Mouse (Mus musculus): Measurements from ENCODE around the gene Ttll3. TPM values are rescaled to one million over a fixed set of nuclear protein-coding genes. Genes with fewer than 3 reads are reported as not detected.

The Ttll3 gene
- polyA plus RNA-seq, 1 experiment from 2014 or later = 4.2 TPM

GRCm38 (mm10) chr6:113424187-113424586, 35.1 kb downstream of the Ttll3 start:
- Histone ChIP-seq H3K9ac (ENCODE audit: low read depth, low read length) (no peak overlapping the region), H3K4me3 (ENCODE audit: low read depth, low read length) (no peak overlapping the region), H3K27me3 (ENCODE audit: control insufficient read depth, insufficient read depth, low read length) (no peaks in the 10 kb centered on the region), H3K4me2 (replicated peaks; ENCODE audit: low read depth, low read length) (no peak overlapping the region), H3K36me3 (ENCODE audit: control insufficient read depth, insufficient read depth, low read length) (no peaks in the 10 kb centered on the region), H3K9me3 (ENCODE audit: control insufficient read depth, low read length) (no peaks in the 10 kb centered on the region), H3K27ac (ENCODE audit: low read depth, low read length) (no peak overlapping the region), H3K4me1 (replicated peaks; ENCODE audit: control insufficient read depth, insufficient read depth, low read length) (no peaks in the 10 kb centered on the region)
- DNase-seq (ENCODE audit: low spot score) = no peak
- 83% methylated on average over 7 of the region's 7 CpGs for WGBS
- no peak for ATAC-seq (ENCODE audit: low FRiP score)

- H3K4me3 ChIP-seq (ENCODE audit: low read depth, low read length) = no peak overlapping the region
- H3K4me1 ChIP-seq (replicated peaks; ENCODE audit: control insufficient read depth, insufficient read depth, low read length) = no peaks in the 10 kb centered on the region
- H3K27ac ChIP-seq (ENCODE audit: low read depth, low read length) = no peak overlapping the region
- no peaks in the 10 kb centered on the region for H3K36me3 ChIP-seq (ENCODE audit: control insufficient read depth, insufficient read depth, low read length)
- H3K9me3 ChIP-seq (ENCODE audit: control insufficient read depth, low read length) = no peaks in the 10 kb centered on the region
- ATAC-seq (ENCODE audit: low FRiP score) (no peak), DNase-seq (ENCODE audit: low spot score) (no peak)
- no peak overlapping the region for H3K9ac ChIP-seq (ENCODE audit: low read depth, low read length)
- H3K27me3 ChIP-seq (ENCODE audit: control insufficient read depth, insufficient read depth, low read length) = no peaks in the 10 kb centered on the region
- H3K4me2 ChIP-seq (replicated peaks; ENCODE audit: low read depth, low read length) = no peak overlapping the region
- WGBS = 86% methylated on average over 4 of the region's 4 CpGs
Observed at GRCm38 (mm10) chr6:113426696-113427095, 37.6 kb downstream of the Ttll3 start.

GRCm38 (mm10) chr6:113427397-113427796, 38.3 kb downstream of the Ttll3 start:
- H3K4me1 ChIP-seq (replicated peaks; ENCODE audit: control insufficient read depth, insufficient read depth, low read length) = no peaks in the 10 kb centered on the region
- no peaks in the 10 kb centered on the region for H3K36me3 ChIP-seq (ENCODE audit: control insufficient read depth, insufficient read depth, low read length)
- H3K27me3 ChIP-seq (ENCODE audit: control insufficient read depth, insufficient read depth, low read length) = no peaks in the 10 kb centered on the region
- no peak overlapping the region for H3K4me2 ChIP-seq (replicated peaks; ENCODE audit: low read depth, low read length)
- H3K9ac ChIP-seq (ENCODE audit: low read depth, low read length) = no peak overlapping the region
- H3K9me3 ChIP-seq (ENCODE audit: control insufficient read depth, low read length) = no peaks in the 10 kb centered on the region
- ATAC-seq (ENCODE audit: low FRiP score) = no peak
- no peak overlapping the region for H3K27ac ChIP-seq (ENCODE audit: low read depth, low read length)
- peak; percentile 62 for DNase-seq (ENCODE audit: low spot score)
- WGBS = 62% methylated on average over 3 of the region's 3 CpGs
- H3K4me3 ChIP-seq (ENCODE audit: low read depth, low read length) = no peak overlapping the region

GRCm38 (mm10) chr6:113428006-113428405, 38.9 kb downstream of the Ttll3 start:
- H3K27ac ChIP-seq (ENCODE audit: low read depth, low read length) = no peak overlapping the region
- no peaks in the 10 kb centered on the region for H3K4me1 ChIP-seq (replicated peaks; ENCODE audit: control insufficient read depth, insufficient read depth, low read length)
- no peaks in the 10 kb centered on the region for H3K9me3 ChIP-seq (ENCODE audit: control insufficient read depth, low read length)
- H3K4me3 ChIP-seq (ENCODE audit: low read depth, low read length) = no peak overlapping the region
- H3K4me2 ChIP-seq (replicated peaks; ENCODE audit: low read depth, low read length) = no peak overlapping the region
- DNase-seq (ENCODE audit: low spot score) (no peak), ATAC-seq (ENCODE audit: low FRiP score) (no peak)
- 94% methylated on average over 16 of the region's 16 CpGs for WGBS
- no peak overlapping the region for H3K9ac ChIP-seq (ENCODE audit: low read depth, low read length)
- H3K27me3 ChIP-seq (ENCODE audit: control insufficient read depth, insufficient read depth, low read length) = no peaks in the 10 kb centered on the region
- H3K36me3 ChIP-seq (ENCODE audit: control insufficient read depth, insufficient read depth, low read length) = no peaks in the 10 kb centered on the region

- 86% methylated on average over 3 of the region's 3 CpGs for WGBS
- no peaks in the 10 kb centered on the region for H3K4me1 ChIP-seq (replicated peaks; ENCODE audit: control insufficient read depth, insufficient read depth, low read length)
- H3K4me3 ChIP-seq (ENCODE audit: low read depth, low read length) = no peak overlapping the region
- H3K9me3 ChIP-seq (ENCODE audit: control insufficient read depth, low read length) = no peaks in the 10 kb centered on the region
- H3K27ac ChIP-seq (ENCODE audit: low read depth, low read length) = no peak overlapping the region
- ATAC-seq (ENCODE audit: low FRiP score) = no peak
- no peaks in the 10 kb centered on the region for H3K27me3 ChIP-seq (ENCODE audit: control insufficient read depth, insufficient read depth, low read length)
- no peak overlapping the region for H3K9ac ChIP-seq (ENCODE audit: low read depth, low read length)
- no peak for DNase-seq (ENCODE audit: low spot score)
- H3K36me3 ChIP-seq (ENCODE audit: control insufficient read depth, insufficient read depth, low read length) = no peaks in the 10 kb centered on the region
- H3K4me2 ChIP-seq (replicated peaks; ENCODE audit: low read depth, low read length) = no peak overlapping the region
Observed at GRCm38 (mm10) chr6:113429965-113430364, 40.9 kb downstream of the Ttll3 start.

GRCm38 (mm10) chr6:113430846-113431245, 41.8 kb downstream of the Ttll3 start:
- Histone ChIP-seq H3K4me3 (ENCODE audit: low read depth, low read length) (no peak overlapping the region), H3K36me3 (ENCODE audit: control insufficient read depth, insufficient read depth, low read length) (no peaks in the 10 kb centered on the region), H3K27me3 (ENCODE audit: control insufficient read depth, insufficient read depth, low read length) (no peaks in the 10 kb centered on the region), H3K4me2 (replicated peaks; ENCODE audit: low read depth, low read length) (no peak overlapping the region), H3K9ac (ENCODE audit: low read depth, low read length) (no peak overlapping the region), H3K4me1 (replicated peaks; ENCODE audit: control insufficient read depth, insufficient read depth, low read length) (no peaks in the 10 kb centered on the region), H3K27ac (ENCODE audit: low read depth, low read length) (no peak overlapping the region), H3K9me3 (ENCODE audit: control insufficient read depth, low read length) (no peaks in the 10 kb centered on the region)
- DNase-seq (ENCODE audit: low spot score) = no peak
- WGBS = 66% methylated on average over 3 of the region's 3 CpGs
- ATAC-seq (ENCODE audit: low FRiP score) = no peak

GRCm38 (mm10) chr6:113431801-113432200, 42.7 kb downstream of the Ttll3 start:
- Histone ChIP-seq H3K4me3 (ENCODE audit: low read depth, low read length) (no peak overlapping the region), H3K27me3 (ENCODE audit: control insufficient read depth, insufficient read depth, low read length) (no peaks in the 10 kb centered on the region), H3K4me1 (replicated peaks; ENCODE audit: control insufficient read depth, insufficient read depth, low read length) (no peaks in the 10 kb centered on the region), H3K9ac (ENCODE audit: low read depth, low read length) (no peak overlapping the region), H3K36me3 (ENCODE audit: control insufficient read depth, insufficient read depth, low read length) (no peaks in the 10 kb centered on the region), H3K4me2 (replicated peaks; ENCODE audit: low read depth, low read length) (no peak overlapping the region), H3K27ac (ENCODE audit: low read depth, low read length) (no peak overlapping the region), H3K9me3 (ENCODE audit: control insufficient read depth, low read length) (no peaks in the 10 kb centered on the region)
- DNase-seq (ENCODE audit: low spot score) (no peak), ATAC-seq (ENCODE audit: low FRiP score) (no peak)
- WGBS = 66% methylated on average over 3 of the region's 3 CpGs

GRCm38 (mm10) chr6:113433661-113434060, 44.6 kb downstream of the Ttll3 start:
- DNase-seq (ENCODE audit: low spot score) = no peak
- Histone ChIP-seq H3K9ac (ENCODE audit: low read depth, low read length) (no peak overlapping the region), H3K27me3 (ENCODE audit: control insufficient read depth, insufficient read depth, low read length) (no peaks in the 10 kb centered on the region), H3K4me3 (ENCODE audit: low read depth, low read length) (no peak overlapping the region), H3K4me1 (replicated peaks; ENCODE audit: control insufficient read depth, insufficient read depth, low read length) (no peaks in the 10 kb centered on the region), H3K9me3 (ENCODE audit: control insufficient read depth, low read length) (no peaks in the 10 kb centered on the region), H3K27ac (ENCODE audit: low read depth, low read length) (no peak overlapping the region), H3K36me3 (ENCODE audit: control insufficient read depth, insufficient read depth, low read length) (no peaks in the 10 kb centered on the region), H3K4me2 (replicated peaks; ENCODE audit: low read depth, low read length) (no peak overlapping the region)
- ATAC-seq (ENCODE audit: low FRiP score) = no peak
- WGBS = 83% methylated on average over 3 of the region's 3 CpGs

GRCm38 (mm10) chr6:113434691-113435090, 45.6 kb downstream of the Ttll3 start:
- H3K4me3 ChIP-seq (ENCODE audit: low read depth, low read length) = no peak overlapping the region
- no peaks in the 10 kb centered on the region for H3K36me3 ChIP-seq (ENCODE audit: control insufficient read depth, insufficient read depth, low read length)
- 75% methylated on average over 7 of the region's 7 CpGs for WGBS
- H3K27ac ChIP-seq (ENCODE audit: low read depth, low read length) = no peak overlapping the region
- no peak for ATAC-seq (ENCODE audit: low FRiP score)
- H3K9ac ChIP-seq (ENCODE audit: low read depth, low read length) = no peak overlapping the region
- no peaks in the 10 kb centered on the region for H3K9me3 ChIP-seq (ENCODE audit: control insufficient read depth, low read length)
- no peak overlapping the region for H3K4me2 ChIP-seq (replicated peaks; ENCODE audit: low read depth, low read length)
- DNase-seq (ENCODE audit: low spot score) = no peak
- H3K27me3 ChIP-seq (ENCODE audit: control insufficient read depth, insufficient read depth, low read length) = no peaks in the 10 kb centered on the region
- H3K4me1 ChIP-seq (replicated peaks; ENCODE audit: control insufficient read depth, insufficient read depth, low read length) = no peaks in the 10 kb centered on the region
